Mouse (Mus musculus) mature B cell (primary cell): ENCODE measurements around the gene Iqsec3.

ENCODE experiments used
- in situ Hi-C: fragments of 300-500 bp; cut with MboI; formaldehyde crosslinking; loops from 2 replicates; pipeline ENCODE4 v1.14.3; 2019

Gene Iqsec3

DNA sequence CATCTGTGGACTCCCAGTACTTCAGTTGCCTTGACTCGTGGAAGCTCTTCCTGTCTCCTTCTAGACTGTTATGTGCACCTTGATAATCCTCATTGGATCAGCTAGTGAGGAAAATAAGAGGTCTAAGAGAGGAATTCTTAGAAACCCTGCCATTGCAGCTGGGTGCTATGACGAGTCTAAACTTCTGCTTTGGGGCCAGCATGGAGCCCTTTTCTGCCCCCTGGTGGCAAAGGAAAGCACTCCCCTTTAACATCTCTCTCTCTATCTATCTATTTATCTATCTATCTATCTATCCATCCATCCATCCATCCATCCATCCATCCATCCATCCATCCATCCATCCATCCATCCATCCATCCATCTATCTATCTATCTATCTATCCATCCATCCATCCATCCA is 106.9 kb downstream of the Iqsec3 start:
- in situ Hi-C loops: loop anchor here (10.0 kb wide), 2 partner anchors 102 to 182 kb away; partner anchors contain the start of gene Pex26

DNA sequence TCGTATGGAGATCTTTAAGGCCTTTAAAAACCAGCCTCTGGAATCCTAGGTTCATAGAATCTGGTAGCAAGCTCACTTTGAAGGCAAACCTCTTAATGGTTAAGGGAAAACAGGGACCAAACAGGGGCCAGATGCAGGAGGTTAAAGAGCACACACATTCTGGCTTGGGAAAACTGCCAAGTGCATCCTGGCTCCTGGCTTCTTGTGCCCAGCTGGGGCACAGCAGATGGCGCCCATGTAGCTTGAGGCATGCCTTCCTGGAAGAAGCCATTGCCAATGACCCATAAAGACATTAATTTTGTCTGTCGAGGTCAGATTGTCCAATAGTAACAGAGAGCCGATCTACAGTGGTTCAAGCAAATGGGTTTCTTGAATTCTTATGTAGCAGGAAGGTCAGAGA is 109.5 kb downstream of the Iqsec3 start:
- in situ Hi-C loops: loop anchor here (10.0 kb wide), 2 partner anchors 99 to 179 kb away; partner anchors contain the start of gene Pex26

DNA sequence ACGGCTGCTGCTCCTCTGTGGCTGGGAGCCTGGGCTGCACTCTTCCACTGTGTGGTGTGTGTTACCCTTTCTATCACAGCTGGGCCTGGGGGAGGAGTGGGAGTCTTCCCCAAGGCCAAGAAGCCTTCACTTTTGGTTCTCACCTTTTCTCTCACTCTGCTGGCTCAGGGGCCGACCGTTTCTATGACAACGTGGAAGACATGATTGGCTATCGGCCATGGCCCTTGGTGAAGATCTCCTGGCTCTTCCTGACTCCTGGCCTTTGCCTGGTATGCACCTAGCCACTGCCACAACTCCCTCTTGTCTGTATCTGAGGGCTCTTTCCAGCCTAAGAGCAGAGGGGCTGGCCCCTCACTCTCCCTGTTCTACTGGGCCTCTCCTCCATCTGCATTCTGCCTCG is 110.4 kb downstream of the Iqsec3 start:
- in situ Hi-C loops: loop anchor here (10.0 kb wide), 2 partner anchors 98 to 178 kb away; partner anchors contain the start of gene Pex26

DNA sequence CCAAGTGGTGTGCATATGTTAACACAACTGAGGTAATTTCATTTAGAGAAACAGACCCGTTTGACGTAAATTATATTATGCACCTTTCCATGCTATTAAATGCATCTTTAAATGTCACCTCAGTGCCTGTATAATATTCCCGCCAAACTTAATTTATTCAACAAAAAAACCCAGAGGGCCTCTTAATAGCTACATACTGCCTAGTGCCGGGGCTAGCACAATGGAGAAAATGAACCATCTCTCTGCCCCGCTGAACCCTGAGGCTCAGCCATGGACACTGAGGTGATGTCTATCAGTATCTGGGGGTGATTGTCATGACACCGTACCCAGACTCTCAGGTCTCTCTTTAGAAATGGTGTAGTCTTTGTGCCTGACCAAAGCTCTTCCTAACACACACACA is 116.2 kb downstream of the Iqsec3 start:
- in situ Hi-C loops: no loop called here

DNA sequence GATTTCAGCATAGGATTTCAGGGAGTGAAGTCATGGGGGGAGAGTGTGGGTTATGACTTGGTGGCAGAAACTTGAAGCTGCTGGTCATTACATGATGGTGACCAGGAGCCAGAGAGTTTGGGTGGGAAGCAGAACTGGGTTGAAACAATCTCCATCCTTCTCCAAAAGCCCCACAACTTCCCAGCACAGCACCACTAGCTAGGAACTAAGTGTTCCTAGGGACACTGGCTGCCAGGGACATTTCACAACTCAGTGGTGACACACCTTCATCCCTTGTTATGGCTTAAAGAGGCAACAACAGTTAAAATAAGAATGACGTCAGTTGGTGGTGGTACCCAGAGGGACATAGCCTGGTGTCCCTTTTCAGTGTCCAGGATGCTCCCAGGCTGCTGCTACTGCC is 117.4 kb downstream of the Iqsec3 start:
- in situ Hi-C loops: no loop called here

DNA sequence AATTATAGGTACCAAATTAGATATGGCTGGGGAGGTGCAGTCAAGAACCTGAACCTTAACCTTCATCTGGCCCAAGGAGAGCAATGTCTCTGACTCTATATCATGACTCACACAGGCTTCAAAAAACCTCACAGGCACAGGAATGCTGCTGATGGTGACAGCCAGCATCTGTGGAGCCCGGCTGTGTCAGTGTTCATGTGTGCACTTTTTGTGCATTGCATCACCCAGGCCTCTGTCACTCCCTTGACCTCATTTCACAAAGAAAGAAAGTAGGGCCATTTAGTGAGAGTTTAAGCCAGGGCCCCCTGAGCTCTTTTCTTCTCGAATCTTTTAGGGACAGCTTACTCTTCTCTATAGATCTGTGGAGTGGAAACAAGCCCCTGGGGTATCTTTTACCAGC is 121.2 kb downstream of the Iqsec3 start:
- in situ Hi-C loops: no loop called here

DNA sequence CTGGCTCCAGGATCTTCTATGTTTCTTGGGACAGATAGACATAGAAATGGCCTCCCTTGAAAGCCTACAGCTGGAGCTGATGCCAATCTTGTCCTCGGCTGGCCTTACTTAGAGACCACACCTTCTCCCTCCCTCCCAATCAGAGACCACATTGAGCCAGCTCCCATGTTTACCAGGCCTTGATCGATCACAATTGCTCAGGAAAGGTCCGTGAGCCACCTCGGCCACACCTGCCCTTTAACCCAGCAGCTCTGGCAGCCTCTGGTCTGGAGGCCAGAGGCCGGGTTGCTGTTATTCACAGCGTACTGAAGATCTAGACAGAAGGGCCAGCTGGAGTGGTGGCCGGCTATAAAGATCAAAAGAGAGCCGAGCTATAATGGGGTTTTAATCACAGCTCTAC is 127.0 kb downstream of the Iqsec3 start:
- in situ Hi-C loops: no loop called here

DNA sequence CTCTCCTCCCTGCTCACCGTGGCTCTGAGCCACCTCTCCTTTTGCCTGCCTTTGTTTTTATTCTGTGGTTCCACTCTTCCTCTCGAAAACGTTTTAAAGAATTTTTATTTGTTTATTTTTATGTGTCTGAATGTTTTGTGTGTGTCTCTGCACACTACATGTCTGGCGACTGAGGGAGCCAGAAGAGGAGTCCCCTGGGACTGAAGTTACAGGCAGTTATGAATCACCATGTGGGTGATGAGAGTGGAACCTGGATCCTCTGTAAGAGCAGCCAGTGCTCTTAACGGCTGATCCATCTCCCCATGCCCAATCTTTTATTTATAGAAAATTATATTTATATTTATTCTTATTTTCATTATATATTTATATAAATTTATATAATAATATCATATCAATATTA is 129.1 kb downstream of the Iqsec3 start:
- in situ Hi-C loops: no loop called here

DNA sequence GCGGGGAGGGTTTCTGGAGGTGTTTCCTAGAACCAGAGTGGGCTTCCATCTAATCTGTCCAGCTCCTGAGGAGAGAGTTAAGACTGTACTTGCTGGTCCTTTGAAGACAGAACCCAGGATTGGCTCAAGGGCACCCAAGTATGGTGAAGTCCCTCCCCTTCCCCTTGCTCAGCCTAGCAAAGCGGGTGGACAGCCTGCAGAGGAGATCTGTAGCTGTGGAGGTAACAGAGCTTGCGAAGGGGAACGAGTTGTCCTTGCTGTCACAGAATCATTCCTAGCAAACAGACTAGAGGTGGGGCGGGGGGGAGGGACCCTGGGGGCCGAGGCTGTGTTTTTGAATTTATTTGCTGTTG is 129.7 kb downstream of the Iqsec3 start:
- in situ Hi-C loops: no loop called here

DNA sequence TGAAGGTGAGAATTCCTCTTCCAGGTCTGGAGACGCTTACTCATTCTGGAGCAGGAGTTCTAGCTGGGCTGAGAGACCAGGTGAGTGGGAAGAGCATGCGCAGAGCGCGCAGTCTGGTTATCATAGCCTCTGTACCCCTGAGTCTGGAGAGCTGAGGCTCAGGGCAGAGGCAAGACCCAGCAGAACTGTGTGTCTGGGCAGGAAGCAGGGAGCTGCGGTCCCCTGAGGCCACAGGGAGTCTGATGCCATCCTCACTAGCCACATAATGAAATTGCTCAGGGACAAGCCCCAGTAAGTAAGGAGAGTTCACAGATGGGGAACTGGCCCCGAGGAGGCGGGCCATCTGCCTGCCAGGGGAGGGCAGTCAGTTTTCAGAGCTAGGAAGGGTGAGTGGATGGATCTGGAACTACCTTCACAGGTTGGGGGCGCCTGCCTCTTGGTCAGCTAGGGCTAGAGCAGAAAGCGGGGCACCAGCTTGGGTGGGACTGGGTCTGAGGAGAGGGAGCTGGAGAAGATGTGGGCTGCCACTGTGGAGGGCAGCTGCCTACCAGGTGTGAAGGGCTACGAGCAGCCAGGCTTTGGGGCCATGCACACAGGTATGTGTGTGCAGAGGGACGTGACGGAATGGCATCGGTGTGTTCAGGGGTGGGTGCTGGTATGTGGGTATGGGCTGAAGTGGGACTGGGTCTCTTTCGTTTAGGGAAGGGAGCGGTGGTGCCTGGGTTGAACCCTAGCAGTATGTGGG is 130.3 kb downstream of the Iqsec3 start, which contains the start of gene Slc6a12:
Gene Slc6a12, plus strand, starts transcription at position 51 of the 745 bp plus-strand sequence.
- in situ Hi-C loops: no loop called here

DNA sequence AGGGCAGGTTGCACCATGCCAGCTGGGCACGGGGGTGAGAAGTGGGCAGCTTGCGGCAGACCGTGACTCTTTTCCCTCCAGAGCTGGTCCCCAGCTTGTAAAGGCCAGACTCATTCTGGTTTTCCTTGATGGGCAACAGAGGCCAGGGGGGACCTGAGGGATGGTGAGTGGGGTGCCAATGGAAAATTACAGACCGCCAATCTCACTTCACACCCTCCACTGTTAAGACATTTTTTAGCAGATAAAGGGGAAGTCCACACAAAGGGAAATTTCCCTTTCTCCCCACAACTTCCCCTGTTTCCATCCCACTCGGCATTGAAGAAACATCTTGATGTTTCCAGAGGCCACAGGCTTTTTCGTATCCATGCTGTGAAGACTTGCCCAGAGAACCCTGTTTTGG is 131.8 kb downstream of the Iqsec3 start:
- in situ Hi-C loops: no loop called here

DNA sequence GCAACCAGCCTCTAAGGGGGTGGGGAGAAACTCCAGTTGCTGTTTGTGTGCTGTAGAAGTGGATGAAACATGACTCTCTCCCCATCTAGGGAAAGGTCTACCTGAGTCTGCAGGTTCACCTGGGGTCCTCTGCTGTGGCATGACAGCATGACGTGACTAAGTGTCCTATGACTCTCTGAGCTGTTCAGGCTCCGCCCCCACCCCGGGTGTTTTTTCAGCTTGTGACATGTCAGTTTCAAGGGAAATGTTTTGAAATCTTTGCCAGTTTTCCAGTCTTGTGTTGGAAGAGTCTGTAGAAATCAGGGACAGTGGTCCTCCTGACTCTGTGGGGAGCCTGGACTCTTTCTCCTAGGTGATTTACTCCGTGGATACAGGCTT is 135.0 kb downstream of the Iqsec3 start:
- in situ Hi-C loops: no loop called here

DNA sequence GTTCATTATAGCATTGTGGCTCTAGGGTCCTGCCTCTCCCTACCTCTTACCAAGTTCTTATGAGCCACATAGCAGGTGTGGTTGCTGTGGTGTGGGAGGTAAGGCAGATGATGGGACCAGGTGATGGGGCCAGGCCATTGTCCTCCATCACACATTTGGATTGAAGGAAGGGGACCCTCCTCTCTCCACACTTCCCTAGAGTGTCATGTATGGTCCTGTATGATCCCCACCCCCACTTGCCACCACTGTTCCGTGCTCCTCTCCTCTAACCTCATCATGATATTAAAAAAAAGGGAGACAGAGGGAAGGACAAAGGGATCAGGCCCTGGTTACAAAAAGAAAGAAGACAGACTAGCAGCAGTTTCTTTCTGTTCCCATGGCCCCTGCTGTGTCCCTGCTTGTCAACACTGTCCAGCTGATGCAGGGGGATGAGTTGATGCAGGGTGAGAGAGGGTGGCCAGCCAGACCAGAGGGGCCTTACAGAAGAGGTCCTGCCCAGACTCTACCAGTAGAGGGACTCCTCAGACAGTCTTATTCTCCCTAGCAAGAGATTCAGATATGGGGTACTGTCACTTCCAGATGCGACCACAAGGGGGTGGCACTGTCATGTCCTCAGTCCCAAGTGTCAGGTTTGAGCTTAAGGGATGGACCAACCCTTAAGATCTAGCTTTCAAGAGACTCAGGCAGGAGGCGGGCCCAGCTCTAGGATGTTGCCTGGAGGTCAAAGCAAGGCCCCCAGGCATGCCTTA is 135.5 kb downstream of the Iqsec3 start:
- in situ Hi-C loops: no loop called here

DNA sequence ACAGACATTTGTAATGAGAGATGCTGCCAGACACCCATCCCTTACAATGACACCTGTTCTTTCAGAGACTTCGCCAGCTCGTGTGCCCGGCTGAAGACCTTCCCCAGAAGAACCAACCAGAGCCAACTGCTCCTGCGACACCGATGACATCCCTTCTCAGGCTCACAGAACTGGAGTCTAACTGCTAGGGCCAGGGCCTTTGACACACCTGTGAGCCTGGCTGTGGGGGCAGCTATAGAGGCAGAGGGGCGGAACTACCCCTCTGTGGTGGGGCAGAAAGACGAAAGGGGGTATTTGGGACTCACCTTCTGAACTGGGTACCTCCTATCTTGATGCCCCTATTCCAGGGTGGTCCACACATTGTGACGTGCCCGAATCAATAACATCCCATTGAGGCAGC is 136.2 kb downstream of the Iqsec3 start:
- in situ Hi-C loops: no loop called here

DNA sequence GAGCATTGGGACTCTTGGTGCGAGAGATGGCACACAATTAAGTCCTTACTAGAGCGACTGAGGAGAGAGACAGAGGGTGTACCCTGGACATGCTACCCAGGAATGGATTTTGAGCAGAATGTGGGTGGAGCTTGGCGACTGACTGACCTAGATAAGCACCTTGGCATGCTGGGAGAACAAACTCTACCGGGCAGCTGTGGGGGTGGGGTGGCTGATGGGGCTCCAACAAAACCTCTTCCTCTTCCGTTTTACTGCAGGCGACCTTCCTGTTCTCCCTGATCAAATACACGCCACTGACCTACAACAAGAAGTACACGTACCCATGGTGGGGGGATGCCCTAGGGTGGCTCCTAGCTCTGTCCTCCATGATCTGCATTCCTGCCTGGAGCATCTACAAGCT is 136.9 kb downstream of the Iqsec3 start:
- in situ Hi-C loops: no loop called here

DNA sequence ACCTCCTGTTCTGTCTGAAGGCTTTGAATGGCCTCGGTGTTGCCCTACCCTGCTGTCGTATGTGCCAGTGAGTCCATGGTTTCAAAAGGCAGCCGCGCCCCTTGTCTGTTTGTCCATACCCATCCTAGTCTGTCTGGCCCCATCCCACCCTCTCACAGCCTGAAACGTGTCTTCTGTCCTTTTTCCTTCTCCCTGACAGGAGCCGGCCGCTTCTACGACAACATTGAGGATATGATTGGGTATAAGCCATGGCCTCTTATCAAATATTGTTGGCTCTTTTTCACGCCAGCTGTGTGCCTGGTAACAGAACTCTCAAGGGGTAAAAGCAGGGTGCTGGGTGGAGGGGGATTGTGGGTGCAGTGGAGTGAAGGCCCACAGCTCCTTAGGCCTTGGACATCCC is 137.6 kb downstream of the Iqsec3 start:
- in situ Hi-C loops: no loop called here

DNA sequence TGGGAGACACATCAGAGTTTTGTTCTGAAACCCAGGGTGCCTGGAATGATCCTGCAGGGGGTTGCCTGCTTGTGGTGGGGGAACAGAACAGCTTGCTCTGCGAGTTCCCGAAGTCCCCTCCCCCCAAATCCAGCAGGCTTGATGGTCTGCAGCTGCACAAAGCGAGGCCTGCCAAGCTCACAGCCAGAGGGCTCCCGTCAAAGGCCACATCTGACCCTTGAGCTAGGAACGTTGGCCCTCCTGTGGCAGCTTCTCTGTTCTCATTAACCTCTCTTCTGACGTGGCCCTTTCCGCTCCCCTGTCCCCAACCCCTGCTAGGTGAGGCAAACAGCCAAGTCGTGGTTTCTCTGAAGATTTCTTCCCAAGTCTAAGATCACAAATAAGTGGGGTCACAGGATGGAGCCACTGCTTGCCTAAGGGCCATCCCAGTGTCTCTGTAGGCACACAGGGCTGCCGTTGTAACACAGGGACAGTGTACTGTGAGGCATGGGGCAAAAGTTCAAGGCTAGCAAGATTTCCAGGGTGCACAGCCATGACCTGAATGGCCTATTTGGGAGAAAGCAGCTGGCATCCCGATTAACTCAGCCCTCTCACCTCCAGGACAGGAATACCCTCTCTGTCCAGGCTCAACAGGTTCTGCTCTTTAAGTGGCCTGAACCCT is 143.5 kb downstream of the Iqsec3 start:
- in situ Hi-C loops: no loop called here

DNA sequence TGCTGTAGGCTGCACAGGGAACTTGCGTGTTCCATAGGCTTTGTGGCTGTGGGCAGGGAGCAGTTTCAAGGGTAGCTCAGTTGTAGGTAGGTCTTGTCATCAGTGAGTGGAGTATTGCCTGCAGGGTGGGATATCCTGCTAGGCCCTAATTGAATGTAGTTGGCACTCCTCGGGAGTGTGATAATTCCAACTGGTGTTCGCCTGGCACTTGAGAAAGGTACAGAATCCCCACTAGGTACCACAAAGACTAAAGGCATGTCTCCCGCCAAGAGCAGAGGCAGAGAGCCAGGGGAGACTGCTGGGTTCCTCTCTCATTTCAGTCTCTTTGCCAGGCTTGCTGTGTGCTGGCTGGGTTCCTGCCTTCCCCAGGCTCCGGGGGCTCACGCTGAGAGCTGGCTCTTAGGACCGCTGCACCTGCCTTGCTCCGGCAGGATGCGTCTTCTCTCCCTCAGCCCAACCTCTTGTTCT is 145.0 kb downstream of the Iqsec3 start:
- in situ Hi-C loops: no loop called here

DNA sequence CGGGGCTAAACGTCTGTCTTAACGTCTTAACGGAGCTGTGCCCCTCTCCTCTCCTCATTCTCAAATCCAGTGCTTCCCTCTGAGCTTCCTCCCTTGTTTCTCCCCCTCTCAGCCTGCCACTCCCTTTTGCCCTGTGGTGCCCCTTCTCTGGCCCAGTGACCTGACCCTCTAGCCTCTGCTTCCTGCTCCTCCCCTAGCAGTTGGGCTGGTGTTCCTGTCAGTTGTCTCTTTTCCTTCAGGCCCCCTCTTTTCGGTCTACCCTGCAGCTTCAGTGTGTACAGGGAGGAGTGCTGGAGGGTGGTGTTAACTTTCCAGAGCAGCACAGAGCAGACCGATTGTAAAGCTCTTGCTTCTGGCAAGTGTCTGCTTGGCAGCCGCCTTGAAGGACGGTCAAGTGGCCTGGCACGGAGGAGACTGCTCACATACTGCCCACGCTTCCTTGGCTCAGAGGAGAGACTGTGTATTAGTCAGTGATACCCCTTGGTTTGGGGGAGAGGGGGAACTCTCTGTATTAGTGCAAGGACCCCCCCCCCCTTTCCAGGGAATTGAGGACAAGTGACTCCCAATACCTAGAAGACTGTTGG is 146.9 kb downstream of the Iqsec3 start:
- in situ Hi-C loops: no loop called here

DNA sequence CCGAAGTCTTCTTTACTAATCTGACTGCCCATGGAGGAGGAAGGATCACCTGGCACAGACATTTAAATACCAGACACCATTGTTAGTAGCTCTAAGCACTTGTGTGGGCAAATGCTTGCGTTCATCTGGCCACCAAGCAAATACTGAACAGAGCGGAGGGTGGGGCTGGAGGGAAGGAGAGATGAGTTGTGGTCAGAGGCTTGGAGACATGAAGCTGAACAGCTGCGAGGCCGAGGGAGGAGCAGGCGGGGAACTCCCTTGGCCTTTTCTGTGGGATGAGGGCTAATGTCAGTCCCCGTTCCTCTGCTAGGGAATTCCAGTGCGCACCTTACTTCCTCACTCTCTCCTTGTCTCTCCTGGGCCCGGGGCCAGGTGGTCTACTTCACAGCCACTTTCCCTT is 147.7 kb downstream of the Iqsec3 start:
- in situ Hi-C loops: no loop called here

DNA sequence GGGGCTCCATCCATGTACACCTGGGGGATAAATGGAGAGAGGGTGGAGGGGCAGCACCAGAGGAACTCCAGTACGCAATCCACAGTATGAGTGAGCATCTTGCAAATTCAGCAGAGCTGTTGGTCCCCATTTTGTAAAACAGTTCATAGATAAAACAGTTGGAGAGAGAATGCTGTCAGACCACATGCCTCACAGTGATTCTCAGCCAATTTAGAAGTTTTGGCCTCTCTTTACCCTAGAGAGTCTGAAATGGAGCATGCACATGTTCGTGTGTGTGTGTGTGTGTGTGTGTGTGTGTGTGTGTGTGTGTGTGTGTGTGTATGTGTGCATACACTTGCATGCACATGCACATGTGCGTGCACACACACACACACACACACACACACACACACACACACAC is 148.2 kb downstream of the Iqsec3 start:
- in situ Hi-C loops: no loop called here
